Mouse (Mus musculus): ENCODE data around the gene Irgq.

DNA sequence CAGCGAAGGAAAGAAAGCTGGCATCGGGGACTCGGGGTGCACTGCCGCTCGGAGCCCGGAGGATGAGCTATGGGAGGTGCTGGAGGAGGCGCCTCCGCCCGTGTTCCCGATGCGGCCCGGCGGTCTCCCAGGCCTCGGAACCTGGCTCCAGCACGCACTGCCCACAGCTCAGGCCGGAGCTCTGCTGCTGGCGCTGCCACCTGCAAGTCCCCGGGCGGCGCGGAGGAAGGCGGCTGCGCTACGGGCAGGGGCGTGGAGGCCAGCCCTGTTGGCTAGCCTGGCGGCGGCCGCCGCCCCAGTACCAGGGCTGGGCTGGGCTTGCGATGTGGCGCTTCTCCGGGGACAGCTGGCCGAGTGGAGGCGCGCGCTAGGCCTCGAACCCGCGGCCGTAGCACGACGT lies 3.3 kb downstream of the Irgq start:
- no peak for TF ChIP-seq CTCF (IDR thresholded peaks at IDR 0.05; ENCODE audit: extremely low read depth, insufficient read length, insufficient replicate concordance, low read depth, low read length)
- TF ChIP-seq POLR2A (IDR thresholded peaks at IDR 0.05; ENCODE audit: low read depth, low read length): no peak

Data from small intestine, adult 2 months (tissue).